Mouse (Mus musculus) liver, embryonic 14.5 days (tissue): Measurements from ENCODE around the gene Gzmk. TPM values are rescaled to one million over a fixed set of nuclear protein-coding genes. Genes with fewer than 3 reads are reported as not detected.
"Not testable (repeated sequence)": the region's sequence is repeated elsewhere in the genome, so short reads cannot be mapped to it uniquely, and the experiment has no call there.

Source experiments
- ATAC-seq: fragments of 200-750 bp; cut with Nextera tagmentation; 2 replicates; pipeline ENCODE4 v1.8.0; 2017; ENCODE audit warnings: moderate number of reproducible peaks, mild to moderate bottlenecking, moderate library complexity; ENCODE audit not compliant: insufficient read depth
- DNase-seq, 3 experiments: peaks; one replicate each; pipeline ENCODE4 v3.0.0-alpha.2; 2012 to 2013; ENCODE audit warnings: low read depth in 3 of 3, low spot score in 3 of 3
- H3K27ac ChIP-seq: fragments of 300-500 bp; sonication (generic); 2 replicates; pipeline ENCODE4 v1.5.1; 2014; ENCODE audit warnings: moderate library complexity, mild to moderate bottlenecking, control low read depth, inconsistent platforms
- H3K27me3 ChIP-seq: fragments of 300-500 bp; sonication (generic); 2 replicates; pipeline ENCODE4 v1.6.1; 2014; ENCODE audit warnings: mild to moderate bottlenecking, low read length, moderate library complexity; ENCODE audit not compliant: control insufficient read depth, insufficient read depth
- H3K36me3 ChIP-seq: fragments of 300-500 bp; sonication (generic); replicated peaks from 2 replicates; pipeline ENCODE4 v1.6.1; 2014; ENCODE audit warnings: low read depth; ENCODE audit not compliant: control insufficient read depth, insufficient read depth
- H3K4me1 ChIP-seq, 2 experiments: fragments of 200-500 bp in 1 of 2; fragments of 300-500 bp in 1 of 2; sonication (generic) in 1 of 2; replicated peaks; 2 replicates each; pipeline ENCODE4 v1.6.1; 2012 to 2014; ENCODE audit warnings: antibody characterized with exemption in 1 of 2, inconsistent platforms in 1 of 2, low read length in 1 of 2; ENCODE audit not compliant: control insufficient read depth in 2 of 2, insufficient read depth in 2 of 2
- H3K4me2 ChIP-seq: fragments of 300-500 bp; sonication (generic); 2 replicates; pipeline ENCODE4 v1.6.1; 2014; ENCODE audit warnings: low read depth, mild to moderate bottlenecking, control low read depth, moderate library complexity
- H3K4me3 ChIP-seq, 2 experiments: fragments of 200-500 bp in 1 of 2; fragments of 300-500 bp in 1 of 2; sonication (generic) in 1 of 2; 2 replicates each; pipeline ENCODE4 v1.5.1; 2012 to 2014; ENCODE audit warnings: low read depth in 2 of 2, low read length in 2 of 2, mild to moderate bottlenecking in 2 of 2, control low read depth in 1 of 2, inconsistent platforms in 1 of 2, moderate library complexity in 1 of 2; ENCODE audit not compliant: insufficient read depth in 1 of 2
- H3K9ac ChIP-seq: fragments of 300-500 bp; sonication (generic); replicated peaks from 2 replicates; pipeline ENCODE4 v1.6.1; 2014; ENCODE audit warnings: mild to moderate bottlenecking, control low read depth, moderate library complexity
- H3K9me3 ChIP-seq: fragments of 300-500 bp; sonication (generic); 2 replicates; pipeline ENCODE4 v1.6.1; 2016; ENCODE audit warnings: low read length, mixed read lengths; ENCODE audit not compliant: control insufficient read depth
- CTCF ChIP-seq: IDR thresholded peaks from 2 replicates; pipeline ENCODE4 v1.5.1; 2016; ENCODE audit warnings: antibody characterized with exemption, low read depth, control low read depth
- EP300 ChIP-seq: IDR thresholded peaks from 2 replicates; pipeline ENCODE4 v1.6.1; 2016; ENCODE audit warnings: antibody characterized with exemption, low read depth
- WGBS: fragments of 180-500 bp; shearing (Covaris S2); extraction: QIAGEN DNeasy Blood & Tissue Kit; methylation state at CpG from one replicate; pipeline ENCODE4 v1.1.7; 2014; ENCODE audit not compliant: insufficient replicate concordance; 5-methylcytosine and 5-hydroxymethylcytosine counted together
- polyA plus RNA-seq, 2 experiments: library from polyadenylated mRNA; depleted of rRNA in 1 of 2; stranded (reverse) in 1 of 2; unstranded in 1 of 2; fragments of >200 nt; fragmentation: Nextera tagmentation in 1 of 2; extraction: Ambion mirVana in 1 of 2; gene quantifications; 2 replicates each; pipeline versions ENCODE4 v1.2.1 to v1.2.3; 2012 to 2014

Gene Gzmk
- polyA plus RNA-seq, 2 experiments: not detected

DNA sequence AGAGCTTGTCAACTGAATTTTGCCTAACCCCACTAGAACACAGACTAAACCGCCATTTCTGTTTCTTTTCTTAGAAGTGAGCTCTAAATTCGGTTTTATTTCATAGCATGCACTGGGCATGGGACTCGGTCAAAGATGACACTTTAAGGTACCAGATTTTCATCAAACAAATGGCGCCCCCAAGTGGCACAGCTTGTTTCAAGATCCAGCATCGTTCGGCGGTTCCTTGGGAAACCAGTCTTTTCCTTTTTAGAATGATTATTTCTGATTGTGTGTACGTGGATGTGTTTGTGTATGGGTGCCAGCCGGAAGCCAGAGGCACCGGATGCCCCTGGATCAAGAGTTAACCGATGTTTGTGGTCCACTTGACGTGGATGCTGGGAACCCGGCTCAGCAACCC is 39.5 kb upstream of the Gzmk start:
- no peak overlapping the region for H3K27ac ChIP-seq
- 18% methylated on average over 13 of the region's 13 CpGs for whole genome bisulfite sequencing
- DNase-seq (no peak), ATAC-seq (no peak)
- H3K4me2 ChIP-seq: no peak overlapping the region
- H3K9ac ChIP-seq: no peak overlapping the region
- no peak overlapping the region for H3K4me3 ChIP-seq
- TF ChIP-seq CTCF (peak; percentile 42), EP300 (no peak)
- H3K9me3 ChIP-seq: no peaks in the 10 kb centered on the region
- H3K4me1 ChIP-seq: no peaks in the 10 kb centered on the region
- H3K27me3 ChIP-seq: no peaks in the 10 kb centered on the region
- no peaks in the 10 kb centered on the region for H3K36me3 ChIP-seq

- no peak for TF ChIP-seq EP300
- H3K4me1 ChIP-seq: no peaks in the 10 kb centered on the region
- H3K27me3 ChIP-seq: no peaks in the 10 kb centered on the region
- no peak for ATAC-seq
- H3K27ac ChIP-seq: no peak overlapping the region
- 46% methylated on average over 12 of the region's 12 CpGs for WGBS
- no peak overlapping the region for H3K4me2 ChIP-seq
- DNase-seq: no peak
- H3K36me3 ChIP-seq: no peaks in the 10 kb centered on the region
- no peaks in the 10 kb centered on the region for H3K9me3 ChIP-seq
- H3K9ac ChIP-seq: no peak overlapping the region
- H3K4me3 ChIP-seq: no peak overlapping the region
These were observed 37.1 kb upstream of the Gzmk start for GRCm38 (mm10) chr13:113262822-113263221.

- H3K9me3 ChIP-seq: no peaks in the 10 kb centered on the region
- H3K4me1 ChIP-seq: no peaks in the 10 kb centered on the region
- ATAC-seq: no peak
- no peak overlapping the region for H3K4me3 ChIP-seq
- no peak overlapping the region for H3K27ac ChIP-seq
- no peak overlapping the region for H3K4me2 ChIP-seq
- TF ChIP-seq EP300 (no peak), CTCF (no peak)
- no peaks in the 10 kb centered on the region for H3K27me3 ChIP-seq
- 65% methylated on average over 5 of the region's 5 CpGs for WGBS
- no peak overlapping the region for H3K9ac ChIP-seq
- no peak for DNase-seq
- H3K36me3 ChIP-seq: no peaks in the 10 kb centered on the region
These were observed 33.5 kb upstream of the Gzmk start for GRCm38 (mm10) chr13:113259237-113259636.

DNA sequence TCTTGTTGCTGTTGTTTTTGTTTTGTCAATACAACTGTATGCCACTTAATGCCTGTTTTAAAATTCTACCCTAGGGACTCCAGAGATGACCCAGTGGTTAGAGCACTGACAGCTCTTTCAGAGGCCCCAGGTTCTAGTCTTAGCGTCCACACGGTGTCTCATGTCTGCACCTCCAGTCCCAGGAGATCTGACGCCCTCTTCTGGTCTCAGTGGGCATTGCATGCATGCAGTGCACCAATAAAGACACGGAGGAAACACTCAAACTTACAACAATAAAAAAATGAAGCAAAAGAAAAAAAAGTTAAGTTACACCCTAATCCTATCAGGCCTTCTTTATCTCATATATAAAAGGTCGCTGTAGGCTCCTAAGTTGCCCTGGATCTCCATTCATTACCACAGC is 31.5 kb upstream of the Gzmk start:
- Histone ChIP-seq H3K4me1 (no peaks in the 10 kb centered on the region), H3K9ac (no peak overlapping the region), H3K4me2 (no peak overlapping the region), H3K9me3 (no peaks in the 10 kb centered on the region), H3K4me3 (no peak overlapping the region), H3K36me3 (no peaks in the 10 kb centered on the region), H3K27me3 (no peaks in the 10 kb centered on the region), H3K27ac (no peak overlapping the region)
- no peak for TF ChIP-seq EP300
- peak; percentile 60 for TF ChIP-seq CTCF
- 38% methylated on average over 5 of the region's 5 CpGs for WGBS
- ATAC-seq (no peak), DNase-seq (no peak)

DNA sequence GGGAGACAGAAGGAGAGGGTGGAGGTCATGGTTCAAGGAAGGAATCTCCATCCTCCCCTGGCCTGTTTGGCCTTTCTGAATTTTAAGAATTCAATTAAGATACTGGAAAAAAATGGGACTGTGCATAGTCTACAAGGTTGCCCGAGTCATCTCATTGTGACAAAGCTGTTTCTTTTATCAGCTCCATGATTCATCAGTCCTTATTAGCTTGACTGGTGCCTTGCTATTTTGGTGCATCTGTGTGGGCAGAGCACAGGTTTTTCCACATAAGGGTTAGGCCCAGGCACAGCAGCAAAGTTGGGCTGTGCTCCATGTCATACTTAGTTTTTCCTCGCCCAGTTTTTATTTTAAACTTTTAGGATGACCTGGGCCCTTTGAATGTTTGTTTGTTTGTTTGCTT is 31.1 kb upstream of the Gzmk start:
- no peaks in the 10 kb centered on the region for H3K36me3 ChIP-seq
- H3K4me1 ChIP-seq: no peaks in the 10 kb centered on the region
- H3K27ac ChIP-seq: no peak overlapping the region
- H3K9me3 ChIP-seq: no peaks in the 10 kb centered on the region
- TF ChIP-seq EP300 (no peak), CTCF (no peak)
- ATAC-seq: no peak
- H3K4me2 ChIP-seq: no peak overlapping the region
- WGBS: 56% methylated on average over 2 of the region's 2 CpGs
- DNase-seq: no peak
- H3K27me3 ChIP-seq: no peaks in the 10 kb centered on the region
- H3K9ac ChIP-seq: no peak overlapping the region
- no peak overlapping the region for H3K4me3 ChIP-seq

DNA sequence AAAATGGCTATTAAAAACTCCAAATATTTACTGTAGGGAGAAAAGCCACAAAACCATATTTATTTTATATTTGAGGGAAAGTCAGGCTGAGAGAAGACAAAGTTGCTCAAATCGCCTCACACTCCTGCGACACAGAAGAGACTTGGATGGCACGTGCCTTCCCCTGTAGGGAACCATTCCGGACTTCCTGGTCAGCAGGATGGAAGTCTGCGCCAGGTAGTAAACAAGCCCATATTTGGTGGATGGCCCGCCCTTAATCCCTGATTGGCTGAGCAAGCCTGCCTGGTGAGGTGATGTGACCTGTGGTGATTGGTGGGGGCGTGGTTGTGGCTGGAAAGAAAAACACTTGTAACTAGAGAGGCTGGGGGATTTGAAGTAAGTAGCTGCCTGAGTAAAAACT is 26.9 kb upstream of the Gzmk start:
- H3K9ac ChIP-seq, H3K9me3 ChIP-seq, H3K4me1 ChIP-seq, H3K36me3 ChIP-seq, DNase-seq, ATAC-seq, H3K27ac ChIP-seq, H3K27me3 ChIP-seq, H3K4me3 ChIP-seq, H3K4me2 ChIP-seq: not testable (repeated sequence)
- 64% methylated on average over 7 of the region's 7 CpGs for WGBS
